Mouse (Mus musculus) liver, embryonic 14.5 days (tissue): ENCODE results near the gene Uri1. TPM values are rescaled to one million over a fixed set of nuclear protein-coding genes. Genes with fewer than 3 reads are reported as not detected.

Experiments
- ATAC-seq: fragments of 200-750 bp; cut with Nextera tagmentation; 2 replicates; pipeline ENCODE4 v1.8.0; 2017; ENCODE audit warnings: moderate number of reproducible peaks, mild to moderate bottlenecking, moderate library complexity; ENCODE audit not compliant: insufficient read depth
- DNase-seq, 3 experiments: peaks; one replicate each; pipeline ENCODE4 v3.0.0-alpha.2; 2012 to 2013; ENCODE audit warnings: low read depth in 3 of 3, low spot score in 3 of 3
- H3K27ac ChIP-seq: fragments of 300-500 bp; sonication (generic); 2 replicates; pipeline ENCODE4 v1.5.1; 2014; ENCODE audit warnings: moderate library complexity, mild to moderate bottlenecking, control low read depth, inconsistent platforms
- H3K27me3 ChIP-seq: fragments of 300-500 bp; sonication (generic); 2 replicates; pipeline ENCODE4 v1.6.1; 2014; ENCODE audit warnings: mild to moderate bottlenecking, low read length, moderate library complexity; ENCODE audit not compliant: control insufficient read depth, insufficient read depth
- H3K36me3 ChIP-seq: fragments of 300-500 bp; sonication (generic); replicated peaks from 2 replicates; pipeline ENCODE4 v1.6.1; 2014; ENCODE audit warnings: low read depth; ENCODE audit not compliant: control insufficient read depth, insufficient read depth
- H3K4me1 ChIP-seq, 2 experiments: fragments of 200-500 bp in 1 of 2; fragments of 300-500 bp in 1 of 2; sonication (generic) in 1 of 2; replicated peaks; 2 replicates each; pipeline ENCODE4 v1.6.1; 2012 to 2014; ENCODE audit warnings: antibody characterized with exemption in 1 of 2, inconsistent platforms in 1 of 2, low read length in 1 of 2; ENCODE audit not compliant: control insufficient read depth in 2 of 2, insufficient read depth in 2 of 2
- H3K4me2 ChIP-seq: fragments of 300-500 bp; sonication (generic); 2 replicates; pipeline ENCODE4 v1.6.1; 2014; ENCODE audit warnings: low read depth, mild to moderate bottlenecking, control low read depth, moderate library complexity
- H3K4me3 ChIP-seq, 2 experiments: fragments of 200-500 bp in 1 of 2; fragments of 300-500 bp in 1 of 2; sonication (generic) in 1 of 2; 2 replicates each; pipeline ENCODE4 v1.5.1; 2012 to 2014; ENCODE audit warnings: low read depth in 2 of 2, low read length in 2 of 2, mild to moderate bottlenecking in 2 of 2, control low read depth in 1 of 2, inconsistent platforms in 1 of 2, moderate library complexity in 1 of 2; ENCODE audit not compliant: insufficient read depth in 1 of 2
- H3K9ac ChIP-seq: fragments of 300-500 bp; sonication (generic); replicated peaks from 2 replicates; pipeline ENCODE4 v1.6.1; 2014; ENCODE audit warnings: mild to moderate bottlenecking, control low read depth, moderate library complexity
- H3K9me3 ChIP-seq: fragments of 300-500 bp; sonication (generic); 2 replicates; pipeline ENCODE4 v1.6.1; 2016; ENCODE audit warnings: low read length, mixed read lengths; ENCODE audit not compliant: control insufficient read depth
- CTCF ChIP-seq: IDR thresholded peaks from 2 replicates; pipeline ENCODE4 v1.5.1; 2016; ENCODE audit warnings: antibody characterized with exemption, low read depth, control low read depth
- EP300 ChIP-seq: IDR thresholded peaks from 2 replicates; pipeline ENCODE4 v1.6.1; 2016; ENCODE audit warnings: antibody characterized with exemption, low read depth
- WGBS: fragments of 180-500 bp; shearing (Covaris S2); extraction: QIAGEN DNeasy Blood & Tissue Kit; methylation state at CpG from one replicate; pipeline ENCODE4 v1.1.7; 2014; ENCODE audit not compliant: insufficient replicate concordance; 5-methylcytosine and 5-hydroxymethylcytosine counted together
- polyA plus RNA-seq, 2 experiments: library from polyadenylated mRNA; depleted of rRNA in 1 of 2; stranded (reverse) in 1 of 2; unstranded in 1 of 2; fragments of >200 nt; fragmentation: Nextera tagmentation in 1 of 2; extraction: Ambion mirVana in 1 of 2; gene quantifications; 2 replicates each; pipeline versions ENCODE4 v1.2.1 to v1.2.3; 2012 to 2014

Gene Uri1
- polyA plus RNA-seq, 2 experiments: 7.2 to 11.9 TPM

GRCm38 (mm10) chr7:37951841-37952240, 71.5 kb downstream of the Uri1 start:
- ATAC-seq (no peak), DNase-seq (no peak)
- Histone ChIP-seq H3K4me2 (no peak overlapping the region), H3K9ac (no peak overlapping the region), H3K27ac (no peak overlapping the region), H3K4me3 (no peak overlapping the region), H3K4me1 (0 out of 4 replicates have a peak, but pooled peaks cover 0 to 1% of the 10 kb centered on the region in 2 experiments), H3K27me3 (no peaks in the 10 kb centered on the region), H3K36me3 (no peaks in the 10 kb centered on the region), H3K9me3 (no peaks in the 10 kb centered on the region)
- 68% methylated on average over 9 of the region's 9 CpGs for WGBS
- TF ChIP-seq CTCF (no peak), EP300 (no peak)

GRCm38 (mm10) chr7:37936459-37936858, 86.9 kb downstream of the Uri1 start:
- H3K36me3 ChIP-seq: no peaks in the 10 kb centered on the region
- H3K4me2 ChIP-seq: no peak overlapping the region
- H3K4me3 ChIP-seq: no peak overlapping the region
- H3K9me3 ChIP-seq: no peaks in the 10 kb centered on the region
- H3K4me1 ChIP-seq: peaks cover 0 to under 1% of the 10 kb centered on the region in 2 experiments; a peak in 2 of 4 replicates
- no peak overlapping the region for H3K9ac ChIP-seq
- DNase-seq (no peak), ATAC-seq (no peak)
- no peak for TF ChIP-seq CTCF
- TF ChIP-seq EP300: no peak
- 73% methylated on average over 8 of the region's 8 CpGs for WGBS
- no peaks in the 10 kb centered on the region for H3K27me3 ChIP-seq
- H3K27ac ChIP-seq: no peak overlapping the region

GRCm38 (mm10) chr7:37935786-37936185, 87.6 kb downstream of the Uri1 start:
- 58% methylated on average over 5 of the region's 5 CpGs for WGBS
- Histone ChIP-seq H3K4me1 (peaks cover 0 to 3% of the 10 kb centered on the region in 2 experiments; a peak in 2 of 4 replicates), H3K9ac (no peak overlapping the region), H3K4me3 (no peak overlapping the region), H3K4me2 (no peak overlapping the region), H3K9me3 (no peaks in the 10 kb centered on the region), H3K27me3 (no peaks in the 10 kb centered on the region), H3K36me3 (no peaks in the 10 kb centered on the region), H3K27ac (no peak overlapping the region)
- no peak for ATAC-seq
- no peak for DNase-seq
- TF ChIP-seq CTCF (no peak), EP300 (no peak)

GRCm38 (mm10) chr7:37934770-37935182, 88.6 kb downstream of the Uri1 start:
- peaks cover 0 to 4% of the 10 kb centered on the region in 2 experiments; a peak in 2 of 4 replicates for H3K4me1 ChIP-seq
- TF ChIP-seq EP300: no peak
- peak; percentile 69 for TF ChIP-seq CTCF
- no peaks in the 10 kb centered on the region for H3K36me3 ChIP-seq
- no peak overlapping the region for H3K4me3 ChIP-seq
- H3K27ac ChIP-seq: no peak overlapping the region
- 36% methylated on average over 5 of the region's 5 CpGs for WGBS
- no peaks in the 10 kb centered on the region for H3K9me3 ChIP-seq
- no peak overlapping the region for H3K4me2 ChIP-seq
- H3K9ac ChIP-seq: no peak overlapping the region
- ATAC-seq: no peak
- no peaks in the 10 kb centered on the region for H3K27me3 ChIP-seq
- no peak for DNase-seq

GRCm38 (mm10) chr7:37933754-37934308, 89.5 kb downstream of the Uri1 start:
- ATAC-seq (no peak), DNase-seq (no peak)
- H3K9me3 ChIP-seq: no peaks in the 10 kb centered on the region
- no peak for TF ChIP-seq EP300
- no peak for TF ChIP-seq CTCF
- H3K9ac ChIP-seq: no peak overlapping the region
- no peak overlapping the region for H3K4me3 ChIP-seq
- H3K4me2 ChIP-seq: no peak overlapping the region
- H3K27ac ChIP-seq: no peak overlapping the region
- H3K36me3 ChIP-seq: no peaks in the 10 kb centered on the region
- WGBS: 64% methylated on average over 9 of the region's 9 CpGs
- H3K4me1 ChIP-seq: peaks cover 0 to 4% of the 10 kb centered on the region in 2 experiments; a peak in 2 of 4 replicates
- H3K27me3 ChIP-seq: no peaks in the 10 kb centered on the region
